Mouse (Mus musculus) gastrocnemius, adult 18-20 months (tissue): Measurements from ENCODE around the gene Pmepa1. TPM values are rescaled to one million over a fixed set of nuclear protein-coding genes. Genes with fewer than 3 reads are reported as not detected.

ENCODE experiments used
- DNase-seq: peaks from one replicate; pipeline ENCODE4 v3.0.0; 2021; ENCODE audit warnings: low spot score
- long read RNA-seq, 2 experiments: library from polyadenylated mRNA; stranded (forward); transcript quantifications; one replicate each; pipeline ENCODE4 v2.0.0; 2021
- total RNA-seq, 2 experiments: library from RNA; stranded (reverse); gene quantifications; 2 replicates each; pipeline ENCODE4 v1.2.3; 2021

The Pmepa1 gene
- 10 to 100 TPM; 17.2 to 31.9 TPM for total RNA-seq
- long read RNA-seq, experiment 1, full-length matches to known transcripts: 64 of 73 reads
- long read RNA-seq, experiment 1, partial matches to known transcripts: 0 of 73 reads
- long read RNA-seq, experiment 1, other reads (novel, unspliced or antisense): 9 of 73 reads
- long read RNA-seq, experiment 2, full-length matches to known transcripts: 61 of 65 reads
- long read RNA-seq, experiment 2, partial matches to known transcripts: 0 of 65 reads
- long read RNA-seq, experiment 2, other reads (novel, unspliced or antisense): 4 of 65 reads

GRCm38 (mm10) chr2:173276409-173276808 is at the start of gene Pmepa1:
Pmepa1 (minus strand) TSS chr2:173276533.
- DNase-seq: peak; percentile 94

DNA sequence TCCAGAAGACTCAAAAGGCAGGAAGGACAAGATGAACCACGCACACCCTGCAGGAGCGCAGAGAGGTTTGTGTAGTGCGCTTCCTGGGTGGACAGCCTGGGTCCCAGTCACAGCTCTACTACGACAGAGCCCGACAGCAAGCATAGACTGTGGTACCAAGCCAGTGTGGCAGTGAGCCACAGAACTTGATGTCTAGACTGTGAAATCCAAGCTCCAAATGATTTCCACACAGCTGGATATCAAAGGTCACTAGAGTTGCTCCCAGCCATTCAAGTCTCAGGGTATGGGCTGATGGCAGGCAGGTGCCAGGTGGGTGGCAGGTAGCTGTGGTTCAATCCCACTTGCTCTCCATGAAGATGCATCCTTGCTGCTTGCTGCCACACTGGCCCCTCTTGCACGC is 45.4 kb upstream of the Pmepa1 start:
- peak; percentile 27 for DNase-seq

GRCm38 (mm10) chr2:173321194-173321593 is 44.9 kb upstream of the Pmepa1 start:
- no peak for DNase-seq

DNA sequence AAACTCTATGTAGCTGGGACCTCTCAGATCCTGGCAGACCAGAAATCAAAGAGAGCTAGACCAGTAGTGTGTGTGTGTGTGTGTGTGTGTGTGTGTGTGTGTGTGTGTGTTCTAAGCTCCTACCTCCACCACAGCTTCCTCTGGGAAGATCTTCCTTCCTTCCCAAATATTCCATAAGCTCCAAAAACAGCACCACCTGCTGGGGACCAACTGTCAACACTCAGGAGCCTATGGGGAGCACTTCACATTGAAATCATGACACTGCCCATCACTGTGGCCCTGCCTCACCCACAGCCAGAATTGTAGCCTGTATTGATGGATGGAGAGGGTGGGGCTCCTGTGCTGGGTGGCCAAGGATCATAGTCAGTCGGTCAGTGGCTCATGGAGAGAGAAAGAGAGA is 38.0 kb upstream of the Pmepa1 start:
- no peak for DNase-seq

DNA sequence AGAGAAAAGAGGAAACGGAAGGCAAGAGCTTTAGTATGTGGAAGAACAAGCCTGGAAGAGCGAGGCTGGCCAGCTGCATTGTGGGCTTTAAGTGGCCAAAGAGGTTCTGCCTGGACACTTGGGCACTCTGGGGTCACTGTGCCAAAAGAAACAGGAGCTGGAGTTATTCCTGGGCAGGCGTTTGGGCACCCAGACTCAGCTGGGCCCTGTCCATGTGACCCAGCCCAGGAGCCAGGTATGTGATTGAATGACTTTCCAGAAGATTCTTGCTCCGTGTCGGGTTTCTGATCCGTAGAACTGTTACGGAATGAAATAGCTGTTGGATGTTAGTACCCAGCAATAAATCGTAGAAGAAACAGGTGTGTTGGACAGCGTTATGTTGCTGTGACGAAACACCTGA is 32.2 kb upstream of the Pmepa1 start:
- peak; percentile 90 for DNase-seq

DNA sequence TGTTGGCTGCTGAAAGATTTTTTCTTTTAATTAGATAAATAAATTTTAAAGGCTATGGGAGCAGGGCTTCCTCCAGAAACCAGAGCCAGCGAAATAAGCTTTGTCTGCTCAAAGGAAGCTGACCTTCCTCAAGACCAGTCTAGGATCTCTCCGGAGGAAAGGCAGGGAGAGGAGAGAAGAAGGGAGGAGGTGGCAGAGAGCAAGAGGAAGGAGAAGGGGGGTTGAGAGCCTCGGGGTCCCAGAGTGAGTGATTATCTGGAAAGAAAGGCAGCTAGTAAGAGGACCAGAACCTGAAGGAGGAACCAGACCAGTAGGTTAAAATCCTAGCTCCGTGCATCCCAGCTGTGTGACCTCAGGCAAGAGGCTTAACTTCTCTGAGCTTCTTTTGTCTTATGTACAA is 31.7 kb upstream of the Pmepa1 start:
- no peak for DNase-seq

GRCm38 (mm10) chr2:173307561-173307960 is 31.2 kb upstream of the Pmepa1 start:
- DNase-seq: peak; percentile 43

GRCm38 (mm10) chr2:173306734-173307525 is 30.6 kb upstream of the Pmepa1 start:
- peak; percentile 86 for DNase-seq

- no peak for DNase-seq
Measured at GRCm38 (mm10) chr2:173305011-173305410, 28.7 kb upstream of the Pmepa1 start.

DNA sequence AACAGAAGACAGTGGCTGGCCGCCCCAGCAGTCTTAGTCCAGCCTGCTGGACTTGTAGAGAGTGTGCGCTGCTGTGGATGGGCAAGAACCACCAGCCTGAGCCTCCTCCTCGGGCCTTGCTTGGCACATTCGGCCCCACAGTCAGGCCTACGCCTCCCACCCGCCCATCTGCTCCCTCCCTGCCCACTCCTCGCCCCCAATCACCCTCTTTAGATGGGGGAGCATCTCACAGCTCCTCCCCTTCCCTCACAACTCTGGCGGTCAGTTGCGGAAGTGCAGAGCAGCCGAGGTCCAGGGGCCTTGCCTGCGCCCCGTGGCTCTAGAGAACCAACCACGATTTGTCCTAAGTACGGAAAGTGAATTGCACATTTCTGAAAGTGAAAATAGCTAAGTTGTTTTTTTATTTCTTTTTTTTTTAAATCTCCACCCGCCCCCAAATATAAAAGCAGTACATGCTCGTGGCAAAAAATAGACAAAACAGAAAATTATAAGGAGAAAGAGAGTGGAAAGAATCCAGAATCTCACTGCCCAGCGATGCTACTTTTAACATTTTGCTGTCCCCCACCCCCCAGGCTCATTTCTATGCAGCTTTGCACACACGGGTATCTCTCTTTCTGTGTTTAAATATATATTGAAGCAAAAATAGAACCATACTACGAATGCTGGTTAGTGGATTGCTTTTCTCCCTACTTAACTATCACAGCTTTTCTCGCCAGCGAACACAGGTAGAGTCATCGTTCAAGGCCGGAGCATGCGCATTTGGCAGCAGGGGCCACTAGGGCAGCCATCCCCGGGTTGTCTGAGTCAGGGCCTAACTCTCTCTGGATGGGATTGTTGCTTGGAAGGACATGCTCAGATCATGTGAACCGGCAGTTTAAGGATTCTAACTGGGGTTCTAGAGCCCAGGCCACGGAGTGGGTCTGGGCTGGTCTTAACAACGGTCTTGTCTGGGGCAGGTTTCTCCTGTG is 24.6 kb upstream of the Pmepa1 start:
- no peak for DNase-seq

- no peak for DNase-seq
Measured at GRCm38 (mm10) chr2:173296408-173296807, 20.1 kb upstream of the Pmepa1 start.

GRCm38 (mm10) chr2:173293042-173293441 is 16.7 kb upstream of the Pmepa1 start:
- DNase-seq: no peak

DNA sequence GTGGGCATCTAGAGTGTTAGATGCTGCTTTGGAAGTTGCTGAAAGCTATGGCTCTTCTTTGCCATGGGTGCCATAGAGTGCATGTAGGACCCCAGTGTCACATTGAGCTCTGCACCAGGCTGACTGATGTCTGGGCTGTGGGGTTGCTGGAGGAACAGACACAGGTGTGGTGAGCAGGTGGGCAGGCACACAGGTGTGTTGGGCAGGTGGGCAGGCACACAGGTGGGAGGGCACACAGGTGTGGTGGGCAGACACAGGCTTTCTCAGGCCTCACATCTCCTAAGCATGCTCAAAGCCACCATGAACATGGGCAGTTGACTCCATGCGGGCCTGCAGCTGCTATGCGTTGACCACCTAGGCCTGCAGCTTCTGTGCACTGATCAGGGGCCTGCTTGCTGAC is 16.2 kb upstream of the Pmepa1 start:
- no peak for DNase-seq

DNA sequence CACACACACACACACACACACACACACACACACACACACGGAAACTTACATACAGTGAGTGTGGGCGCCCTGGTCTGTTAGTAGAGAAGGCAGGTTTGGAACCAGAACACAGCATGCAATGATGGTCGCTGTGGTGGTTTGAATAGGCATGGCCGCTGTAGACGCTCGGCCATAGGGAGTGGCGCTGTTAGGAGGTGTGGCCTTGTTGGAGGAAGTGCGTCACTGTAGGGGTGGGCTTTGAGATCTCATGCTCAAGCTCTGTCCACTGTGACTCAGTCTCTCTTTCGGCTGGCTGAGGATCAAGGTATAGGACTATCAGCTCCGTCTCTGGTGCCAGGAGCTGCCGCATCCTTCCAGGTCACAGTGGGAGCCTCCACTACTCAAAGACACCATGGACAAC is 14.6 kb upstream of the Pmepa1 start:
- no peak for DNase-seq

DNA sequence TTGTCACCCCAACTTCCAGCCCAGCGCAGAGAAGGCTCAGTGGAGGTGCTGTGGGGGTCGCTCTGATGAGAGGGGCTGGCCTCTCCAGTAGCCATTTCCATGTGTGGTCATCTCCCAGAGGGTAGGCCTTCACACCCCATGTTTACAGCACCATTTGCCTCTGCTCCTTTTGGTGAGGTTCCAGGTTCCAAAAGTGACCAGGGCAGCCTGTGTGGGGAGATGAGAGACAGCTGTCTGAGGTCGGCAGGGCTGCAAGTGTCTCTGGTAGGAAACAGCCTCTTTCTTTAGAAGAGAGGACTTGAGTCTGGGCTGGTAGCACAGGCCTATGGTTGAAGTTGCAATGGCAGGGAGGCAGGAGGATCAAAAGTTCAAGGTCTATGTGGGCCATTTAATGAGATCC is 13.6 kb upstream of the Pmepa1 start:
- DNase-seq: no peak

- DNase-seq: no peak
Measured at GRCm38 (mm10) chr2:173285816-173286538, 9.6 kb upstream of the Pmepa1 start.

GRCm38 (mm10) chr2:173284771-173285170 is 8.4 kb upstream of the Pmepa1 start:
- DNase-seq: no peak

GRCm38 (mm10) chr2:173282191-173282590 is 5.9 kb upstream of the Pmepa1 start:
- no peak for DNase-seq

DNA sequence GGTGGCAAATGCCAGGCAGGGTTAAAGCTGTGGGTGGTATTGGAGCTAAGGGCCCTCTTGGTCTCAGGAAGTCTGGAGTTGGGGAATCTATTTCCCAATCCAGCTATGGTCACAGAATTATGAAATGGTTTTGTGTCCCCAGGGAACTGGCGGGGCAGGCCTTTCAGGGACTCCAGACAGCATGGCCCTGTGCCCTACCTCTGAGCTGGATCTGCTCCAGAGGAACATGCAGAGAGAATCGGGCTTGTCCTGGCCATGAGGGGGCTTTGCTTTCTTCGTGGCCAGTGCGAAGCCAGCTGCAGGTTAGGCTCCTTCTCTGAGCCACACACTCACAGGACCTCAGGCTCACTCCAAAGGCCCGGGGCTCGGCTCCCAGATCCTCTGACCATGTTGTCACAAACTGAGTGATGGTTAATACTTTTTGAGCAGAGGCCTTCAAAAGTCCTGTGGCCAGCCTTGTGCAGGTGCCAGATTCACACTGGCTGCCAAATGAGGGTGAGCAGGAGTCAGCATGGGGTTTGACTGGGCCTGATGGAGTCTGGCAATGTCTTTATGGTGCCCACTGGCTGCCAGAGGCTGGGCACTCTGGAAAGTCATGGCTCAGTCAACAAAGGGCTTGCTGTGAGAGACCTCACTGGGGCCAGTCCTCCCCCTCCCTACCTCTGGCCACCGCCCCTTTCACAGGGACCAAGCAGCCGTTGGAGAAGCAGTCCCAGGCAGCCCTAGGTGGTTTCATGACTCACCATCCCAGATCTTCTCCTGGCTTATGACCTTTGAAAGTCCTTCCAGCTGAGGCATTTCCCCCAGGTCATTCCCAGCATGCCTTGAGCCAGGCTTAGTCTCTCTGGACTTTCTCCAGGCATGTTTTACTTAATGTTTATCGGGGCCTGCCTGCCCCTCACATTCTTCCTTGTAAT is 4.9 kb upstream of the Pmepa1 start:
- peak; percentile 63 for DNase-seq
